In the genomic region with DNA sequence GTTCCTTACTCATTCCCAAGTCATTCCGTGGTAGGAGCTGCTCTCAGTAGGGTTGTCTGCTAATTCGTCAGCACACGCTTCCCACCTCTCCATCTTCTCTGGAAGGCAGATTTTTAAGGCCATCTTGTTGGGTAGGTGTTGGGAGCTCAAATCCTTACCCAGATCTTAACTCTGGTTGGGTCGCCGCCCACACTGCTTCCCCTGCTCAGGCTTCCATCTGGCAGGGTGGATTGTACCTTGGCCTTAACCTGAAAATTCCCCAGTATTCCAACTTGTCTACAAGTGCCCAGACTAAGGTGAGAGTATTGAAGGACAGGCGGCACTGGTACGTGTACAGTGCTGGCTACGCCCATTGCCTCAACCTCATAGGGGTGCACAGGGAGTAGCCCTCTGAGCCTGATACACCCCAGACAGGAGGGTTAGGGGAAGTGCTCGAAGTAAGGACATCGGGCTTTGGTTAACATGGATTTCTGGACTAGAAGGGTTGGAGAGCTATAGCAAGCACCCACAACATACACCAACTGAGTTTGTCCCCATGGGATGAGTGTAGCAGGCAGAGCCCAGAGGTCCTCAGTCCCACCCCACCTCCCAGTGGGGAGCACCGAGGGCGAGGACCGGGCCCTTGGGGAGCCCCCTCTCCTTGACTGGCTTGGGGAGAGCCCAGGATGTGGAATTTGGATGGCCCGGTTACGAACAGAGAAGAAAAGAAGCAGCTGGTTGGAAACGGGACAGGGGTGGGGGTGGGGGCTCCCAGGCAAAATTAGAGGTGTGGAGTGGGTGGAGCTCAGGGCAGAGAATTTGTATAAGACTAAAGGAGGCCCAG, we compare ENCODE assay signal across 9 mouse cellular contexts. TPM values are rescaled to one million over a fixed set of nuclear protein-coding genes. Genes with fewer than 3 reads are reported as not detected.
A peak's percentile ranks its signal among the peaks of the same experiment; 100 is the strongest.
DNase-seq lines count a peak whose midpoint lies in the region; ATAC-seq and TF ChIP-seq lines count a peak whose summit lies in the region.
"Had no signal": no experiment of that assay in that cellular context is flagged by ENCODE, and none has a peak within 500 bp of the region (broad histone marks: within the 10 kb centered on the region; RNA-seq: fewer than 3 reads in every experiment).

No protein-coding gene starts in this region.

- H3K4me3 ChIP-seq in forebrain, embryonic 15.5 days, result 0 out of 2 replicates have a peak overlapping the region, but pooled peaks have one; percentile 57
- peak overlapping the region; percentile 54; the same call in 1 of the 2 replicates for H3K4me3 ChIP-seq in midbrain, embryonic 15.5 days
- no peak overlapping the region for H3K4me3 ChIP-seq in kidney, adult 2 months (ENCODE audit: insufficient read depth, low read depth, low read length)

- no peak for TF ChIP-seq CTCF in kidney, adult 2 months (conservative IDR thresholded peaks at IDR 0.05; ENCODE audit: insufficient read depth, insufficient read length, low read depth, low read length)

- peaks cover 67% of the 10 kb centered on the region for H3K4me1 ChIP-seq in forebrain, embryonic 15.5 days
- H3K4me1 ChIP-seq in midbrain, embryonic 15.5 days, result peaks cover 68% of the 10 kb centered on the region
- H3K4me1 ChIP-seq in kidney, adult 2 months (ENCODE audit: control insufficient read depth, insufficient read depth, low read length), result peaks cover 8% of the 10 kb centered on the region

- DNase-seq in left cerebral cortex, postnatal 25 days (ENCODE audit: low spot score in 2 of 2), result peak; percentile 45 to 88
- no peak for DNase-seq in left cerebral cortex, postnatal 10 days (ENCODE audit: extremely low spot score in 1 of 2, low spot score in 2 of 2)
- peak; percentile 61 for DNase-seq in cerebellum, adult 9-10 months
- no peak for DNase-seq in thymus, postnatal 10 days (ENCODE audit: low spot score in 2 of 2)
- DNase-seq in kidney, adult 2 months, result no peak
- no peak for DNase-seq in lung, postnatal 14 days
- DNase-seq: right cerebral cortex, postnatal 25 days had no signal

- intact Hi-C loops in left cerebral cortex, postnatal 25 days (cut with DNase I), result no loop called here
- intact Hi-C loops in left cerebral cortex, postnatal 10 days (cut with DNase I), result no loop called here

- no peaks in the 10 kb centered on the region for H3K9me3 ChIP-seq in forebrain, embryonic 15.5 days
- H3K9me3 ChIP-seq in midbrain, embryonic 15.5 days, result no peaks in the 10 kb centered on the region

- no peak overlapping the region for H3K27ac ChIP-seq in forebrain, embryonic 15.5 days (replicated peaks)
- no peak overlapping the region for H3K27ac ChIP-seq in midbrain, embryonic 15.5 days
- no peak overlapping the region for H3K27ac ChIP-seq in kidney, adult 2 months (ENCODE audit: insufficient read depth, low read depth, low read length)

- H3K36me3 ChIP-seq in forebrain, embryonic 15.5 days, result no peaks in the 10 kb centered on the region
- no peaks in the 10 kb centered on the region for H3K36me3 ChIP-seq in midbrain, embryonic 15.5 days (replicated peaks)
- no peaks in the 10 kb centered on the region for H3K36me3 ChIP-seq in kidney, adult 2 months (ENCODE audit: control insufficient read depth, insufficient read depth, low read length)

- WGBS in forebrain, embryonic 15.5 days, result 71% methylated on average over 16 of the region's 16 CpGs
- WGBS in midbrain, embryonic 15.5 days, result 66% methylated on average over 16 of the region's 16 CpGs
- 80% methylated on average over 16 of the region's 16 CpGs for WGBS in kidney, adult 2 months

- peaks cover 57% of the 10 kb centered on the region for H3K27me3 ChIP-seq in forebrain, embryonic 15.5 days
- H3K27me3 ChIP-seq in midbrain, embryonic 15.5 days (replicated peaks), result peaks cover 49% of the 10 kb centered on the region
- H3K27me3 ChIP-seq in kidney, adult 2 months (replicated peaks; ENCODE audit: control insufficient read depth, insufficient read depth, low read length), result peaks cover 10% of the 10 kb centered on the region

- no peak for ATAC-seq in forebrain, embryonic 15.5 days (replicated peaks)
- no peak for ATAC-seq in midbrain, embryonic 15.5 days (replicated peaks)

- H3K4me2 ChIP-seq in forebrain, embryonic 15.5 days (replicated peaks), result no peak overlapping the region
- peak overlapping the region; percentile 89 for H3K4me2 ChIP-seq in midbrain, embryonic 15.5 days

- peak overlapping the region; percentile 56; the same call in 1 of the 2 replicates for H3K9ac ChIP-seq in forebrain, embryonic 15.5 days (replicated peaks)
- no peak overlapping the region for H3K9ac ChIP-seq in midbrain, embryonic 15.5 days

- TF ChIP-seq POLR2A in kidney, adult 2 months (IDR thresholded peaks at IDR 0.05; ENCODE audit: low read depth, low read length), result no peak

RNA-seq across cellular contexts. Expression of gene Phpt1, which starts 1.2 kb away (rescaled TPM):
- total RNA-seq in left cerebral cortex, postnatal 25 days (2021), result 10 to 100 TPM; 73.8 to 74.3 TPM
- 100 to 1,000 TPM; 103 to 105 TPM for total RNA-seq in left cerebral cortex, postnatal 10 days (2021)
- polyA plus RNA-seq in forebrain, embryonic 15.5 days (2015; fragmentation: Nextera tagmentation; extraction: Ambion mirVana), result 151 and 158 TPM in 2 replicates
- 155 and 162 TPM in 2 replicates for polyA plus RNA-seq in midbrain, embryonic 15.5 days (2015; fragmentation: Nextera tagmentation; extraction: Ambion mirVana)
- 74.9 and 92.3 TPM in 2 replicates for polyA plus RNA-seq in kidney, adult 2 months (2012; rRNA removed)

RNA-seq across cellular contexts. Expression of gene Mamdc4, which starts 1.6 kb away (rescaled TPM):
- 1 to 10 TPM in 1 of 2 experiments, under 1 TPM in 1; 0.69 to 2.1 TPM for total RNA-seq in left cerebral cortex, postnatal 25 days (2021)
- 1 to 10 TPM; 1.7 to 2.2 TPM for total RNA-seq in left cerebral cortex, postnatal 10 days (2021)
- 4.2 and 5.3 TPM in 2 replicates for polyA plus RNA-seq in forebrain, embryonic 15.5 days (2015; fragmentation: Nextera tagmentation; extraction: Ambion mirVana)
- 4.7 and 4.8 TPM in 2 replicates for polyA plus RNA-seq in midbrain, embryonic 15.5 days (2015; fragmentation: Nextera tagmentation; extraction: Ambion mirVana)
- 1.3 and 2.3 TPM in 2 replicates for polyA plus RNA-seq in kidney, adult 2 months (2012; rRNA removed)

RNA-seq across cellular contexts. Expression of gene Ajm1, which starts 5.3 kb away (rescaled TPM):
- total RNA-seq in left cerebral cortex, postnatal 25 days (2021), result 100 to 1,000 TPM; 109 to 120 TPM
- total RNA-seq in left cerebral cortex, postnatal 10 days (2021), result 100 to 1,000 TPM; 104 to 108 TPM
- polyA plus RNA-seq in forebrain, embryonic 15.5 days (2015; fragmentation: Nextera tagmentation; extraction: Ambion mirVana), result 5.5 and 5.9 TPM in 2 replicates
- polyA plus RNA-seq in midbrain, embryonic 15.5 days (2015; fragmentation: Nextera tagmentation; extraction: Ambion mirVana), result 13.8 and 14.1 TPM in 2 replicates
- 0.36 and 0.62 TPM in 2 replicates for polyA plus RNA-seq in kidney, adult 2 months (2012; rRNA removed)

RNA-seq across cellular contexts. Expression of gene Edf1, which starts 18.6 kb away (rescaled TPM):
- 100 to 1,000 TPM; 202 to 214 TPM for total RNA-seq in left cerebral cortex, postnatal 25 days (2021)
- total RNA-seq in left cerebral cortex, postnatal 10 days (2021), result 100 to 1,000 TPM; 181 to 191 TPM
- 368 and 393 TPM in 2 replicates for polyA plus RNA-seq in forebrain, embryonic 15.5 days (2015; fragmentation: Nextera tagmentation; extraction: Ambion mirVana)
- 352 and 378 TPM in 2 replicates for polyA plus RNA-seq in midbrain, embryonic 15.5 days (2015; fragmentation: Nextera tagmentation; extraction: Ambion mirVana)
- 195 and 198 TPM in 2 replicates for polyA plus RNA-seq in kidney, adult 2 months (2012; rRNA removed)

RNA-seq across cellular contexts. Expression of gene Traf2, which starts 29.5 kb away (rescaled TPM):
- 10 to 100 TPM in 1 of 2 experiments, 1 to 10 TPM in 1; 9.6 to 10.4 TPM for total RNA-seq in left cerebral cortex, postnatal 25 days (2021)
- 1 to 10 TPM; 7.8 to 8.6 TPM for total RNA-seq in left cerebral cortex, postnatal 10 days (2021)
- polyA plus RNA-seq in forebrain, embryonic 15.5 days (2015; fragmentation: Nextera tagmentation; extraction: Ambion mirVana), result 28.2 and 28.6 TPM in 2 replicates
- 18.9 and 21.2 TPM in 2 replicates for polyA plus RNA-seq in midbrain, embryonic 15.5 days (2015; fragmentation: Nextera tagmentation; extraction: Ambion mirVana)
- polyA plus RNA-seq in kidney, adult 2 months (2012; rRNA removed), result 14.8 and 15.3 TPM in 2 replicates

Comparison
In these comparisons a context has a peak if more than half of its experiments do, and no peak if none do; other contexts are left out.
1. DNase-seq: peak in left cerebral cortex, postnatal 25 days (2 of 2) and cerebellum, adult 9-10 months (single experiment); none in left cerebral cortex, postnatal 10 days (0 of 2), thymus, postnatal 10 days (0 of 2), kidney, adult 2 months (single experiment) and lung, postnatal 14 days (single experiment).